Mouse (Mus musculus) splenic B cell, adult 2 months (primary cell): ENCODE data around the gene Fam45a.

Source experiments
- DNase-seq: peaks from one replicate; pipeline ENCODE4 v3.0.0-alpha.2; 2011; ENCODE audit warnings: low read depth, low spot score
- H3K27me3 ChIP-seq: 2 replicates; pipeline ENCODE4 v1.6.1; 2012; ENCODE audit warnings: mild to moderate bottlenecking, low read length, moderate library complexity, mixed read lengths; ENCODE audit not compliant: control insufficient read depth, poor library complexity, insufficient read depth, severe bottlenecking
- H3K36me3 ChIP-seq: 2 replicates; pipeline ENCODE4 v1.6.1; 2012; ENCODE audit warnings: mild to moderate bottlenecking, low read length, moderate library complexity, mixed read lengths; ENCODE audit not compliant: control insufficient read depth, poor library complexity, insufficient read depth, severe bottlenecking

Fam45a gene

GRCm38 (mm10) chr19:60874064-60874694 is 62.8 kb downstream of the Fam45a start, which contains the start of gene Prdx3:
TSS of gene Prdx3 (minus strand) at chr19:60874556.
- peak; percentile 97 for DNase-seq
- Histone ChIP-seq H3K36me3 (no peaks in the 10 kb centered on the region), H3K27me3 (no peaks in the 10 kb centered on the region)

GRCm38 (mm10) chr19:60883129-60883528 is 71.7 kb downstream of the Fam45a start:
- H3K27me3 ChIP-seq = no peaks in the 10 kb centered on the region
- no peaks in the 10 kb centered on the region for H3K36me3 ChIP-seq
- no peak for DNase-seq
